Mouse (Mus musculus) kidney, adult 2 months (tissue): ENCODE measurements around the gene Tcl1b3.

Source experiments
- CTCF ChIP-seq: fragments of 200-500 bp; conservative IDR thresholded peaks from 2 replicates; pipeline ENCODE4 v1.5.1; 2011; ENCODE audit warnings: low read depth, mild to moderate bottlenecking, control low read depth, low read length, moderate library complexity, mixed read lengths; ENCODE audit not compliant: insufficient read depth, insufficient read length
- POLR2A ChIP-seq: fragments of 200-500 bp; IDR thresholded peaks from one replicate; pipeline ENCODE4 v1.6.1; 2011; ENCODE audit warnings: low read depth, low read length, control low read depth

DNA sequence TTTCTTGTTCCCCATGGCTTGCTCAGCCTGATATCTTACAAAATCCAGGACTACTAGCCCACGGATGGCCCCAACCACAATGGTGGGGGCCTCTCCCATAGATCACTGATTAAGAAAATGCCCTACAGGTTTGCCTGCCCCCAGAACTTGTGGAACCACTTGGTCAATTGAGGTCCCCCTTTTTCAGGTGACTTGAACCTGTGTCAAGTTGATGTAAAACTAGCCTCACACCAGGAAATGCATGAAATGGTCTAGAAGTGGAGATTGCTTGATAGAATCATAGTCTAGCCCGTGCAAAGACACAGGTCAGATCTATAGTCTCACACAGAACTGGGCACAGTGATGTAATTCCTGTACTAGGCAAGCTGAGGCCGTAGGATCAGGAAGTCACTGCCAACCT lies 45.1 kb upstream of the Tcl1b3 start, which contains the start of gene Tcl1b2:
- TF ChIP-seq POLR2A: no peak
- TF ChIP-seq CTCF: no peak
